Mouse (Mus musculus) brain, embryonic 14.5 days (tissue): ENCODE results near the gene Selenon.

ENCODE experiments used
- CTCF ChIP-seq: fragments of 200-500 bp; IDR thresholded peaks from 2 replicates; pipeline ENCODE4 v1.5.1; 2012; ENCODE audit warnings: inconsistent platforms, mild to moderate bottlenecking, moderate library complexity, borderline replicate concordance; ENCODE audit not compliant: insufficient read depth, insufficient read length; ENCODE audit errors: extremely low read depth
- POLR2A ChIP-seq: fragments of 200-500 bp; IDR thresholded peaks from 2 replicates; pipeline ENCODE4 v1.6.1; 2012; ENCODE audit warnings: mild to moderate bottlenecking, inconsistent platforms, borderline replicate concordance; ENCODE audit not compliant: poor library complexity, insufficient read depth, insufficient read length, severe bottlenecking; ENCODE audit errors: extremely low read depth

GRCm38 (mm10) chr4:134503686-134504357 is 48.1 kb downstream of the Selenon start:
- TF ChIP-seq POLR2A (no peak), CTCF (no peak)
